Mouse (Mus musculus) heart, postnatal 0 days (tissue): ENCODE measurements around the gene Bloc1s5. TPM values are rescaled to one million over a fixed set of nuclear protein-coding genes. Genes with fewer than 3 reads are reported as not detected.

ENCODE experiments used
- ATAC-seq: fragments of 200-750 bp; cut with Nextera tagmentation; 2 replicates; pipeline ENCODE4 v1.8.0; 2017; ENCODE audit warnings: low read depth, moderate number of reproducible peaks, moderate library complexity; ENCODE audit not compliant: insufficient read depth
- DNase-seq: peaks from one replicate; pipeline ENCODE4 v3.0.0-alpha.2; 2016; ENCODE audit warnings: low spot score
- H3K27ac ChIP-seq: fragments of 300-500 bp; sonication (generic); 2 replicates; pipeline ENCODE4 v1.5.1; 2014; ENCODE audit warnings: low read depth, mild to moderate bottlenecking
- H3K27me3 ChIP-seq: fragments of 300-500 bp; sonication (generic); 2 replicates; pipeline ENCODE4 v1.6.1; 2014; ENCODE audit warnings: low read length, mixed read lengths; ENCODE audit not compliant: control insufficient read depth, insufficient read depth
- H3K36me3 ChIP-seq: fragments of 300-500 bp; sonication (generic); replicated peaks from 2 replicates; pipeline ENCODE4 v1.6.1; 2014; ENCODE audit warnings: low read length, mixed read lengths; ENCODE audit not compliant: control insufficient read depth, insufficient read depth
- H3K4me1 ChIP-seq: fragments of 300-500 bp; sonication (generic); 2 replicates; pipeline ENCODE4 v1.6.1; 2014; ENCODE audit warnings: antibody characterized with exemption; ENCODE audit not compliant: control insufficient read depth, insufficient read depth
- H3K4me2 ChIP-seq: fragments of 300-500 bp; sonication (generic); 2 replicates; pipeline ENCODE4 v1.6.1; 2014; ENCODE audit warnings: low read depth, mild to moderate bottlenecking, low read length, moderate library complexity
- H3K4me3 ChIP-seq: fragments of 300-500 bp; sonication (generic); 2 replicates; pipeline ENCODE4 v1.5.1; 2014; ENCODE audit warnings: low read depth, low read length
- H3K9ac ChIP-seq: fragments of 300-500 bp; sonication (generic); replicated peaks from 2 replicates; pipeline ENCODE4 v1.6.1; 2014; ENCODE audit warnings: low read depth, low read length, mixed read lengths
- H3K9me3 ChIP-seq: fragments of 300-500 bp; sonication (generic); replicated peaks from 2 replicates; pipeline ENCODE4 v1.6.1; 2016; ENCODE audit warnings: low read length; ENCODE audit not compliant: control insufficient read depth
- CTCF ChIP-seq: IDR thresholded peaks from 2 replicates; pipeline ENCODE4 v1.5.1; 2016; ENCODE audit warnings: antibody characterized with exemption, control low read depth, low read depth
- EP300 ChIP-seq: IDR thresholded peaks from 2 replicates; pipeline ENCODE4 v1.6.1; 2016; ENCODE audit warnings: antibody characterized with exemption, low read depth
- WGBS: fragments of 180-500 bp; shearing (Covaris S2); extraction: QIAGEN DNeasy Blood & Tissue Kit; methylation state at CpG from one replicate; pipeline ENCODE4 v1.1.7; 2014; 5-methylcytosine and 5-hydroxymethylcytosine counted together
- polyA plus RNA-seq: library from polyadenylated mRNA; unstranded; fragments of >200 nt; fragmentation: Nextera tagmentation; extraction: Ambion mirVana; gene quantifications from 2 replicates; pipeline ENCODE4 v1.2.1, GENCODE M21; 2015
- total RNA-seq: library from RNA; depleted of rRNA; stranded (reverse); fragments of >200 nt; gene quantifications from 2 replicates; pipeline ENCODE4 v1.2.3, GENCODE M21; 2014; ENCODE audit warnings: low replicate concordance

Bloc1s5 gene
- total and polyA plus RNA-seq, 2 experiments from 2014 or later = 10.4 to 17.1 TPM

DNA sequence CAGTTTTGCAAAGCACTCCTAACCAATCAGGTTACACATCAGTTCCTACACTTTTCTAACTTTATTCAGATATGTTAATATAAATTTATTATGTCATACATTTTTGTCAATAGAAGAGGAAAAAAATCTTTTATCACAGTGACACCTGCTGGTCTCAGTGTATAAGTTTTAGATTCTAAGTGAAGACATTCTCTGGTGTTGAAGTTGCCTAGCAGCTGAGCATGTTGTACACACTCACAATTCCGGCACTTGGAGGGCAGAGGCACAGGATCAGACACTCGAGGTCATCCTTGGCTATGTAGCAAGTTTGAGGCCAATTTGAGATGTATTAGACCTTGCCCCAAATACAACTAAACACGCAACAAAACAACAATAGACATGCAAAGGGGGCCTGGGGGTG, 37.8 kb downstream of the Bloc1s5 start:
- H3K27me3 ChIP-seq = no peaks in the 10 kb centered on the region
- no peak for DNase-seq
- no peaks in the 10 kb centered on the region for H3K36me3 ChIP-seq
- H3K27ac ChIP-seq = no peak overlapping the region
- no peak for ATAC-seq
- no peak overlapping the region for H3K4me2 ChIP-seq
- 51% methylated on average over 3 of the region's 3 CpGs for WGBS
- H3K9ac ChIP-seq = no peak overlapping the region
- no peaks in the 10 kb centered on the region for H3K9me3 ChIP-seq
- TF ChIP-seq CTCF (peak; percentile 18), EP300 (no peak)
- H3K4me3 ChIP-seq = no peak overlapping the region
- H3K4me1 ChIP-seq = peaks cover 8% of the 10 kb centered on the region

- Histone ChIP-seq H3K27ac (no peak overlapping the region), H3K9me3 (no peaks in the 10 kb centered on the region), H3K4me1 (peaks cover 7% of the 10 kb centered on the region), H3K4me2 (no peak overlapping the region), H3K27me3 (no peaks in the 10 kb centered on the region), H3K9ac (no peak overlapping the region), H3K4me3 (no peak overlapping the region), H3K36me3 (no peaks in the 10 kb centered on the region)
- ATAC-seq (no peak), DNase-seq (no peak)
- TF ChIP-seq EP300 (no peak), CTCF (no peak)
- 83% methylated on average over 4 of the region's 4 CpGs for WGBS
Observed at GRCm38 (mm10) chr13:38596461-38596860, 38.4 kb downstream of the Bloc1s5 start.

DNA sequence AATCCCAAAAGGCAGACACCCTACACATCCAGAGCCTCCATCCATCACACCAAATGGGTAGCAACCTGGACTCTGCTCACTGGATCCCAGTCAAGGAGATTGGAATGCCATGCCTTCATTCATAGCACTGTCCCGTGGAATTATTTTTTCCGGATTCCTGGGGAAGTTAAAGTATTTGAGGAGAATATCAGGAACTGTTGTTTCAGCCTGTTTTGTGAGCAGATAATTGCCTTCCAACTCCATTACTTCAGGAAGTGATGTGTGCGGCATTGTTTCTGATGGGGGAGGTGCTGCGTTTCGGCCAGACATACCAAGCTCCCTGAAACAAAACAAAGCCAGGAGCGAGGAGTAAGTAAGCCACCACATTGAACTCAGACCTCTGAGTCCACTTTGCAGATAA, 41.8 kb downstream of the Bloc1s5 start:
- no peak overlapping the region for H3K4me2 ChIP-seq
- ATAC-seq (peak; percentile 82), DNase-seq (peak; percentile 72)
- no peak overlapping the region for H3K4me3 ChIP-seq
- H3K27ac ChIP-seq = peak overlapping the region; percentile 72
- H3K9ac ChIP-seq = no peak overlapping the region
- no peaks in the 10 kb centered on the region for H3K36me3 ChIP-seq
- WGBS = 29% methylated on average over 6 of the region's 6 CpGs
- peaks cover 7% of the 10 kb centered on the region for H3K4me1 ChIP-seq
- TF ChIP-seq CTCF (no peak), EP300 (peak; percentile 77)
- H3K9me3 ChIP-seq = no peaks in the 10 kb centered on the region
- H3K27me3 ChIP-seq = no peaks in the 10 kb centered on the region

- no peak overlapping the region for H3K27ac ChIP-seq
- H3K9ac ChIP-seq = no peak overlapping the region
- H3K4me3 ChIP-seq = no peak overlapping the region
- no peaks in the 10 kb centered on the region for H3K27me3 ChIP-seq
- ATAC-seq (no peak), DNase-seq (no peak)
- TF ChIP-seq EP300 (no peak), CTCF (no peak)
- H3K36me3 ChIP-seq = no peaks in the 10 kb centered on the region
- 90% methylated on average over 5 of the region's 5 CpGs for WGBS
- H3K9me3 ChIP-seq = no peaks in the 10 kb centered on the region
- H3K4me1 ChIP-seq = no peaks in the 10 kb centered on the region
- H3K4me2 ChIP-seq = no peak overlapping the region
Observed at GRCm38 (mm10) chr13:38587350-38587749, 47.6 kb downstream of the Bloc1s5 start.

DNA sequence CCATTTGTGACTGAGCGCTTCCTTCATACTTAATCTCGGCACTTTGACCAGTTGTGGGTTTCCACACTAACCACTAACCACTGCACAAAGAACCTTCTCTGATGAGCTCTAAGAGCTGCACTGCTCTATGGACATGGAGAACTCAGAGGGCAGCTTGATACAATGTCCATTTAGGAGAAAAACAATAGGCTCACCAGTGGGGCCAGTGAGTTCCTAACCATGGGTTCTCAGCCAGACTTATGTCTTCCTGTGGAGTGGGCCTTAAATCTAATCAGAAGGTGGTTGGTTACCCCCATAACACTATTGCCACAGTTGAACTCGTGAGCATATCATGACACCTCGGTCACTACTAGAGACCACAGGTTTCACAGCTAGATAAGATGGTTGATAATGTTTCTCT, 48.5 kb downstream of the Bloc1s5 start:
- no peaks in the 10 kb centered on the region for H3K36me3 ChIP-seq
- TF ChIP-seq EP300 (no peak), CTCF (no peak)
- no peaks in the 10 kb centered on the region for H3K4me1 ChIP-seq
- ATAC-seq (no peak), DNase-seq (no peak)
- H3K27ac ChIP-seq = no peak overlapping the region
- no peak overlapping the region for H3K4me2 ChIP-seq
- no peak overlapping the region for H3K4me3 ChIP-seq
- 88% methylated on average over 4 of the region's 4 CpGs for WGBS
- H3K9ac ChIP-seq = no peak overlapping the region
- no peaks in the 10 kb centered on the region for H3K9me3 ChIP-seq
- no peaks in the 10 kb centered on the region for H3K27me3 ChIP-seq

DNA sequence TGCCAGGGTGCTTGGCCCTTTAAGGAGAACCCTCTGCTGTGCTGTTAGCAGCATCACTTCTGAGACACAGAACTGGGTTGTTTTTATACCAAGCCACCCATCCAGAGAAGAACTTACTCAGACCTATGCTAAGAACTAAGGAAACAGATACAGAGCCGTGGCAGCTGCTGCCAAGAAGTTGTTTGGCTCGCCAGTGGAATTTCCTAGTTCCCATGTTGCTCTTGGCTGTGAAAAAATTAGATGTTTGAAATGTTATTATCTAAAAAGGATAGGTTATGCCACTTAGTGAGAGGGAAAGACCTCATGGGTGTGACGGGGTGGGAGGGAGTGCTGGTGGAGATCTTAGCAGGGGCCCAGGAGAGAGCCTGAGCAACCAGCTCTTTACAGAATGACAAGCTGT, 52.1 kb downstream of the Bloc1s5 start:
- no peak overlapping the region for H3K9ac ChIP-seq
- TF ChIP-seq EP300 = no peak
- TF ChIP-seq CTCF = no peak
- peak; percentile 63 for DNase-seq
- no peaks in the 10 kb centered on the region for H3K27me3 ChIP-seq
- no peaks in the 10 kb centered on the region for H3K9me3 ChIP-seq
- no peak overlapping the region for H3K4me3 ChIP-seq
- no peak overlapping the region for H3K4me2 ChIP-seq
- WGBS = 44% methylated on average over 3 of the region's 3 CpGs
- H3K27ac ChIP-seq = no peak overlapping the region; the same call in 1 of the 2 replicates
- H3K36me3 ChIP-seq = no peaks in the 10 kb centered on the region
- no peaks in the 10 kb centered on the region for H3K4me1 ChIP-seq
- peak; percentile 40 for ATAC-seq
